Mouse (Mus musculus): ENCODE results near the gene Fscn3. TPM values are rescaled to one million over a fixed set of nuclear protein-coding genes. Genes with fewer than 3 reads are reported as not detected.

The Fscn3 gene
- total RNA-seq, 2 experiments from 2014 or later, result not detected

DNA sequence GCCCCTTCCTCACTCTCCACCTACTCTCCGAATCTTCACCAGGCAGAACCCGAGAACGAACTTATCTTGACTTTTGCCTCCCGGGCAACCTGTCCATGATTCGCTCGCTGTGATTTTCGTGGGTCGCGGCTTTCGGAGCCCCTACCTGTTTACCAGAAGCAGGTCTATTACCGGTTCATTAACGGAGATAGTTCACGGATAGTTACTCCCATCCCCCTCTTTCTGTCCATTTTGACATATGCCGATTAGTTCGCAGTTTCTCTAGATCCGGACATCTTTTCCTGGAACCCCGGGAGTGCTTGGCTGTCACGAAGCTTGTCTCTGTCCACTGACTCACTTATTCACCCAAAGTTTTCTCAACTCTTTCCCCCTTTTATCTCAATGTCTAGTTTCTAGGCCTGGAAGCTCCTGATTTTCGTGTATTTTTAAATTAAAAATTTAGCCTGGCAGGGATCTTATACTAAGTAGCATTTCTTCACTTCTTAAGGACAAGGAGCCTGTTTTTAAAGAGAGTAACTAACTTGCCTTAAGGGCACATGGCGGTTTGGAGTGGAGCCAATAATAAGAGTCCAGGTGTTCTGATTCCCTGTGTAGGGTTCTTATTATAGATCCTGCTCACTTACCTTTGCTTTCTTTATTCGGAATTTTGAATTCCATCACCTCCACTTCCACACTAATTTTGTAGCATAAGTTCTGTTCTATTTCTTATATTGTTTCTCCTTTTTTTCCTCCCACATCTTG is 53.3 kb downstream of the Fscn3 start:
- no peak for ATAC-seq (replicated peaks; ENCODE audit: poor library complexity, severe bottlenecking)

DNA sequence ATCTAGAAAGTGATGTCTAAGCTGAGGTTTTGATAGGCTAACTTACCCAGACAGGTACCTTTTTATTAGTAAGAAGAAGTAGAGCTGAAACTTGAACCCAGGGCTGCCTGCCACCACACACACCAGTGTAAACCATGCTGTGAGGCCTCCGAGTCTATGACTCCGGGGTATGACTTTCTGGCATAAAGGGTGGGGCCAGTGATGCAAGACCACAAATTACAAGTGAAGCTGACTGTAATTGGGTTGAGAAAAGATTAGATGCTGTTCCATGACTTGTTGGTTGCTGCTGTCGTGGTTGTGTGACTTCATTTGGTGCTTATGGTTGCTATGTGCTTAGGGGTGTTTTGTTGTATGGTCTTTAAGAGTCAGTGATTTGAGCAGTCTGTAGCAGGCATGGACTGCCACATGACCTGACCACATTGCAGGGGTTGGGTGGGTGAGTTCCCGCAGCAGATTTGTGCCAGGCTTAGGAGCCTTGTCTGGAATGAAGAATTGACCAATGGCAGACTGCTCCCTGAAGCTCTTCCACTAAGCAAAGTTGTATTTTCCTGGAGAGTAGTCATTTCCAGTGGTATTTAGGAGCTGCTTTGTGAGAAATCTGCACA is 55.2 kb downstream of the Fscn3 start:
- peak; percentile 4 for ATAC-seq (replicated peaks; ENCODE audit: poor library complexity, severe bottlenecking)

DNA sequence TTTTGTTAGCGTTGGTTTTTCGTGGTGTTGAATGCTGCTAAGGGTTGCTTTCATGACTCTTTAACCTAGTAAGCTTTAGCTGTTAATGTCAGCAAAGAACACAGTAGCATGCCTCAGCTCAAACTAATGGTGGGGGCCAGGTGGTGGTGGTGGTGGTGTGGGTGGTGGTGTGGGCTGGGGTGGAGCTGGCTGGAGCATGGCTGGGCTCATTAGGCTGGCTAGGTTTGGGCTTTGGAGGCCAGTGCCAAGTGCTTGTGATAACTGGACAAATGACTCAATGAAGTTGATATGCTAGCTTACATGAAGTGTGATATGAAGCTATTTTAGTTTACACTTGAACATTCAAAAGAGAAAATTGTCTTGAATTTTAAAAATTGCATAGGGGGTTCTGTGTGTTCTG is 58.4 kb downstream of the Fscn3 start:
- ATAC-seq (replicated peaks; ENCODE audit: poor library complexity, severe bottlenecking), result no peak

DNA sequence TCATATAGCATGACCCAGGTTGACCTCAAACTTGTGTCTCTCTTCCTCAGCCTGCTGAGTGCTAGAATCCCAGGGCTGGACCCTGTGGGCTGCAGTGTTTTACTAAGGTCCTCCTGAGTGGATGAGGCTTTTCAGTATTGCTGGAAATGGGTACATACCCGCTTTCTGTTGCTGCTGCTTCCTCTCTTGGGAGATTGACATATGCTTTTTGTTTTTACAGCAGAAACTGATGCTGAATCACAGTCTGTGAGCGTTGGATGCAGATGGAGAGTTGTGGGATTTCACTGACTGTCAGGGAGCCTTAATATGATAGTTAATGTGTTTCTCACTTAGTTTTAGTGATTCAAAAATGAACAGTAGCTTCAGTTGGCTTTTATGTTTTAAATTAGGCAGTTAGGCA is 58.9 kb downstream of the Fscn3 start:
- ATAC-seq (replicated peaks; ENCODE audit: poor library complexity, severe bottlenecking), result no peak

DNA sequence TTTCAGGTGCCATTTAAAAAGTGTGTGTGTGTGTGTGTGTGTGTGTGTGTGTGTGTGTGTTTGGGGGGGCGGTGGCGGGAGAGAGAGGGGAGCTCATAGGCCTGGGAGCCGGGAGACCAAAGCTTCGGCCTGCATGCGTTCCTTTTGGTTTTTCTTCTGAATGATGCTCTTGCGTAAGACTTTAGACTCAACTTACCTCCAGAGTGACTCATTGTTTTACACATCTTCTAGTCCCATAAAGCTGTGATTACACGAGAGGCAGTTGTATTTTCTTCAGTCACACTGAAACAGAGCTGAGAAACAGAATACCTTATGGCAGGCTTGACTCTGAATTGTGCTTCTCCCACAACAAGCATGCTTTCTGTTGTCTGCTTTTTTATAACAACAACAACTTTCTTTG is 59.3 kb downstream of the Fscn3 start:
- peak; percentile 31 for ATAC-seq (replicated peaks; ENCODE audit: poor library complexity, severe bottlenecking)

Other genes with a start within 250 kb of the Fscn3 start
- gene Zfp800, start 29.8 kb upstream of the Fscn3 start, total RNA-seq (2014; fragmentation: Nextera tagmentation), result 35.8 and 48.4 TPM in 2 replicates
- 54.5 and 58.2 TPM in 2 replicates for gene Zfp800, start 29.8 kb upstream of the Fscn3 start, total RNA-seq (2017)
- gene Arf5, start 4.2 kb upstream of the Fscn3 start, total RNA-seq (2014; fragmentation: Nextera tagmentation), result 34.4 and 53.3 TPM in 2 replicates
- 42.1 and 59.1 TPM in 2 replicates for gene Arf5, start 4.2 kb upstream of the Fscn3 start, total RNA-seq (2017)
- 7.0 TPM in 2 replicates for gene Gcc1, start 601 bp downstream of the Fscn3 start, total RNA-seq (2014; fragmentation: Nextera tagmentation)
- 10.9 and 11.2 TPM in 2 replicates for gene Gcc1, start 601 bp downstream of the Fscn3 start, total RNA-seq (2017)
- gene Pax4, start 21.6 kb downstream of the Fscn3 start, total RNA-seq (2014; fragmentation: Nextera tagmentation), result not detected in 2 replicates
- not detected in 2 replicates for gene Pax4, start 21.6 kb downstream of the Fscn3 start, total RNA-seq (2017)
- 115 and 139 TPM in 2 replicates for gene Snd1, start 47.4 kb downstream of the Fscn3 start, total RNA-seq (2014; fragmentation: Nextera tagmentation)
- 188 and 234 TPM in 2 replicates for gene Snd1, start 47.4 kb downstream of the Fscn3 start, total RNA-seq (2017)

Data from granulocyte monocyte progenitor cell, adult 5-6 weeks (primary cell).